Comparison of ENCODE assay signal across 8 mouse cellular contexts in genomic region chr10:5288716-5289574, GRCm38 (mm10).
DNase-seq lines count a peak whose midpoint lies in the region; ATAC-seq and TF ChIP-seq lines count a peak whose summit lies in the region.

No protein-coding gene starts in this region.

- H3K27ac ChIP-seq in forebrain, embryonic 11.5 days (ENCODE audit: low read depth, low read length) = no peak overlapping the region
- H3K27ac ChIP-seq in heart, embryonic 12.5 days (ENCODE audit: poor library complexity, severe bottlenecking) = peak overlapping the region; percentile 93
- H3K27ac ChIP-seq in kidney, embryonic 16.5 days (ENCODE audit: low read length) = peak overlapping the region; percentile 72
- H3K27ac ChIP-seq in limb, embryonic 14.5 days (replicated peaks; ENCODE audit: low read depth, low read length) = peak overlapping the region; percentile 87
- H3K27ac ChIP-seq in neural tube, embryonic 13.5 days (replicated peaks) = peak overlapping the region; percentile 39; the same call in 1 of the 2 replicates
- no peak overlapping the region for H3K27ac ChIP-seq in thymus, adult 2 months (ENCODE audit: control insufficient read depth, insufficient read depth, low read length)

- TF ChIP-seq CTCF in thymus, adult 2 months (IDR thresholded peaks at IDR 0.05; ENCODE audit: borderline replicate concordance, control insufficient read depth, extremely low read depth, insufficient read depth, low read length, poor library complexity) = no peak

- no peaks in the 10 kb centered on the region for H3K27me3 ChIP-seq in forebrain, embryonic 11.5 days (ENCODE audit: control insufficient read depth, insufficient read depth, low read length)
- H3K27me3 ChIP-seq in heart, embryonic 12.5 days (replicated peaks) = no peaks in the 10 kb centered on the region
- H3K27me3 ChIP-seq in kidney, embryonic 16.5 days (ENCODE audit: insufficient read depth, low read length) = no peaks in the 10 kb centered on the region
- H3K27me3 ChIP-seq in limb, embryonic 14.5 days (ENCODE audit: control insufficient read depth, insufficient read depth, low read length) = no peaks in the 10 kb centered on the region
- H3K27me3 ChIP-seq in neural tube, embryonic 13.5 days = no peaks in the 10 kb centered on the region
- no peaks in the 10 kb centered on the region for H3K27me3 ChIP-seq in thymus, adult 2 months (ENCODE audit: control insufficient read depth, insufficient read depth, low read length)

- H3K4me3 ChIP-seq in forebrain, embryonic 11.5 days (ENCODE audit: low read depth, low read length) = no peak overlapping the region
- peak overlapping the region; percentile 48 for H3K4me3 ChIP-seq in heart, embryonic 12.5 days
- H3K4me3 ChIP-seq in kidney, embryonic 16.5 days (ENCODE audit: low read length) = peak overlapping the region; percentile 32
- H3K4me3 ChIP-seq in limb, embryonic 14.5 days (replicated peaks; ENCODE audit: low read length) = peak overlapping the region; percentile 29
- no peak overlapping the region for H3K4me3 ChIP-seq in neural tube, embryonic 13.5 days
- no peak overlapping the region for H3K4me3 ChIP-seq in thymus, adult 2 months (ENCODE audit: control insufficient read depth, insufficient read depth, low read length)

- H3K4me1 ChIP-seq in forebrain, embryonic 11.5 days (replicated peaks; ENCODE audit: control insufficient read depth, insufficient read depth, low read length) = no peaks in the 10 kb centered on the region
- peaks cover 6% of the 10 kb centered on the region for H3K4me1 ChIP-seq in heart, embryonic 12.5 days (replicated peaks)
- H3K4me1 ChIP-seq in kidney, embryonic 16.5 days (ENCODE audit: insufficient read depth, low read length) = no peaks in the 10 kb centered on the region
- H3K4me1 ChIP-seq in limb, embryonic 14.5 days (ENCODE audit: control insufficient read depth, insufficient read depth, low read length) = peaks cover 11% of the 10 kb centered on the region; the same call in 1 of the 2 replicates
- H3K4me1 ChIP-seq in neural tube, embryonic 13.5 days (replicated peaks) = peaks cover 7% of the 10 kb centered on the region; the same call in 1 of the 2 replicates
- H3K4me1 ChIP-seq in thymus, adult 2 months (replicated peaks; ENCODE audit: control insufficient read depth, insufficient read depth, low read length) = no peaks in the 10 kb centered on the region

- DNase-seq in adrenal gland, postnatal 36 days = peak; percentile 15 to 39
- peak; percentile 66 for DNase-seq in forebrain, embryonic 11.5 days (ENCODE audit: low spot score)
- DNase-seq in limb, embryonic 14.5 days (ENCODE audit: low spot score) = peak; percentile 84
- peak; percentile 69 for DNase-seq in urinary bladder, postnatal 14 days (ENCODE audit: low spot score)
- no peak for DNase-seq in thymus, adult 2 months

- no peak overlapping the region for H3K9ac ChIP-seq in forebrain, embryonic 11.5 days (ENCODE audit: low read length)
- peak overlapping the region; percentile 64 for H3K9ac ChIP-seq in heart, embryonic 12.5 days
- peak overlapping the region; percentile 55; the same call in 1 of the 2 replicates for H3K9ac ChIP-seq in kidney, embryonic 16.5 days (replicated peaks; ENCODE audit: low read length)
- H3K9ac ChIP-seq in limb, embryonic 14.5 days (ENCODE audit: low read depth, low read length, severe bottlenecking) = peak overlapping the region; percentile 43
- H3K9ac ChIP-seq in neural tube, embryonic 13.5 days = no peak overlapping the region

- ATAC-seq in forebrain, embryonic 11.5 days (replicated peaks; ENCODE audit: low FRiP score) = 0 out of 2 replicates have a peak, but pooled peaks have one; percentile 53
- peak; percentile 84 for ATAC-seq in heart, embryonic 12.5 days (ENCODE audit: insufficient number of reproducible peaks, low FRiP score)
- peak; percentile 84 for ATAC-seq in kidney, embryonic 16.5 days (ENCODE audit: low FRiP score, low TSS enrichment)
- peak; percentile 94 for ATAC-seq in limb, embryonic 14.5 days (ENCODE audit: low FRiP score, low read depth)
- ATAC-seq in neural tube, embryonic 13.5 days (ENCODE audit: low read depth) = peak; percentile 40; the same call in 1 of the 2 replicates

- no peaks in the 10 kb centered on the region for H3K9me3 ChIP-seq in forebrain, embryonic 11.5 days (ENCODE audit: control insufficient read depth, low read length)
- no peaks in the 10 kb centered on the region for H3K9me3 ChIP-seq in heart, embryonic 12.5 days (replicated peaks)
- peaks cover 9% of the 10 kb centered on the region; the same call in 1 of the 2 replicates for H3K9me3 ChIP-seq in kidney, embryonic 16.5 days (ENCODE audit: low read length)
- H3K9me3 ChIP-seq in limb, embryonic 14.5 days (ENCODE audit: control insufficient read depth, low read length) = no peaks in the 10 kb centered on the region
- H3K9me3 ChIP-seq in neural tube, embryonic 13.5 days = no peaks in the 10 kb centered on the region

- no peak overlapping the region for H3K4me2 ChIP-seq in forebrain, embryonic 11.5 days (ENCODE audit: low read depth, low read length, severe bottlenecking)
- H3K4me2 ChIP-seq in heart, embryonic 12.5 days = peak overlapping the region; percentile 69
- H3K4me2 ChIP-seq in kidney, embryonic 16.5 days (replicated peaks; ENCODE audit: low read depth, low read length) = peak overlapping the region; percentile 44
- peak overlapping the region; percentile 42 for H3K4me2 ChIP-seq in limb, embryonic 14.5 days (replicated peaks; ENCODE audit: low read depth, low read length, severe bottlenecking)
- H3K4me2 ChIP-seq in neural tube, embryonic 13.5 days = peak overlapping the region; percentile 13; the same call in 1 of the 2 replicates

- TF ChIP-seq POLR2A in limb, embryonic 14.5 days (IDR thresholded peaks at IDR 0.05; ENCODE audit: borderline replicate concordance, extremely low read depth, insufficient read depth, insufficient read length) = peak; percentile 71; the same call in 1 of the 2 replicates
- TF ChIP-seq POLR2A in thymus, adult 2 months (IDR thresholded peaks at IDR 0.05; ENCODE audit: control insufficient read depth, extremely low read depth, insufficient read depth, low read length, poor library complexity) = no peak

- WGBS in forebrain, embryonic 11.5 days = 61% methylated on average over 19 of the region's 19 CpGs
- 18% methylated on average over 19 of the region's 19 CpGs for WGBS in heart, embryonic 12.5 days
- 34% methylated on average over 19 of the region's 19 CpGs for WGBS in kidney, embryonic 16.5 days
- WGBS in limb, embryonic 14.5 days = 15% methylated on average over 19 of the region's 19 CpGs
- 54% methylated on average over 19 of the region's 19 CpGs for WGBS in neural tube, embryonic 13.5 days
- 88% methylated on average over 19 of the region's 19 CpGs for WGBS in thymus, adult 2 months

- no peaks in the 10 kb centered on the region for H3K36me3 ChIP-seq in forebrain, embryonic 11.5 days (ENCODE audit: control insufficient read depth, insufficient read depth, low read length)
- H3K36me3 ChIP-seq in heart, embryonic 12.5 days = no peaks in the 10 kb centered on the region
- no peaks in the 10 kb centered on the region for H3K36me3 ChIP-seq in kidney, embryonic 16.5 days (ENCODE audit: insufficient read depth, low read length)
- H3K36me3 ChIP-seq in limb, embryonic 14.5 days (ENCODE audit: control insufficient read depth, insufficient read depth, low read length) = no peaks in the 10 kb centered on the region
- no peaks in the 10 kb centered on the region for H3K36me3 ChIP-seq in neural tube, embryonic 13.5 days
- no peaks in the 10 kb centered on the region for H3K36me3 ChIP-seq in thymus, adult 2 months (ENCODE audit: control insufficient read depth, insufficient read depth, low read length)

Comparison
In these comparisons a context has a peak if more than half of its experiments do, and no peak if none do; other contexts are left out.
1. ATAC-seq: peak in every context shown above with its lines; median percentile 94 in limb, embryonic 14.5 days; 84 in heart, embryonic 12.5 days; 84 in kidney, embryonic 16.5 days; 53 in forebrain, embryonic 11.5 days; 40 in neural tube, embryonic 13.5 days.
2. H3K27ac ChIP-seq: peak in heart, embryonic 12.5 days (single experiment), kidney, embryonic 16.5 days (single experiment), limb, embryonic 14.5 days (single experiment) and neural tube, embryonic 13.5 days (single experiment); none in forebrain, embryonic 11.5 days (single experiment) and thymus, adult 2 months (single experiment).
3. H3K4me3 ChIP-seq: peak in heart, embryonic 12.5 days (single experiment), kidney, embryonic 16.5 days (single experiment) and limb, embryonic 14.5 days (single experiment); none in forebrain, embryonic 11.5 days (single experiment), neural tube, embryonic 13.5 days (single experiment) and thymus, adult 2 months (single experiment).
4. H3K9ac ChIP-seq: peak in heart, embryonic 12.5 days (single experiment), kidney, embryonic 16.5 days (single experiment) and limb, embryonic 14.5 days (single experiment); none in forebrain, embryonic 11.5 days (single experiment) and neural tube, embryonic 13.5 days (single experiment).